Mouse (Mus musculus) adrenal gland, adult 2 months (tissue): ENCODE data around the gene Atoh8. TPM values are rescaled to one million over a fixed set of nuclear protein-coding genes. Genes with fewer than 3 reads are reported as not detected.

Experiments
- polyA plus RNA-seq: library from polyadenylated mRNA; depleted of rRNA; stranded (reverse); fragments of >200 nt; gene quantifications from 2 replicates; pipeline ENCODE4 v1.2.3, GENCODE M21; 2012; rRNA removed
- total RNA-seq, 2 experiments: library from RNA; stranded (reverse); gene quantifications; 2 replicates each; pipeline ENCODE4 v1.2.3; 2021

The Atoh8 gene
- total and polyA plus RNA-seq, 3 experiments, result 2.3 to 5.5 (median 3.1) TPM

Other genes starting within 250 kb of the Atoh8 start
- 100 to 1,000 TPM; 137 to 188 TPM for gene St3gal5, start 138.0 kb downstream of the Atoh8 start, total RNA-seq
- 149 and 235 TPM in 2 replicates for gene St3gal5, start 138.0 kb downstream of the Atoh8 start, polyA plus RNA-seq
- gene Sftpb, start 69.0 kb upstream of the Atoh8 start, total RNA-seq, result not detected
- 0.09 and 0.62 TPM in 2 replicates for gene Sftpb, start 69.0 kb upstream of the Atoh8 start, polyA plus RNA-seq
- gene Usp39, start 109.6 kb upstream of the Atoh8 start, total RNA-seq, result 10 to 100 TPM; 31.2 to 32.4 TPM
- 8.5 and 10.9 TPM in 2 replicates for gene Usp39, start 109.6 kb upstream of the Atoh8 start, polyA plus RNA-seq
- gene 0610030E20Rik, start 111.7 kb upstream of the Atoh8 start, total RNA-seq, result 10 to 100 TPM; 21.0 to 28.4 TPM
- 20.3 and 21.9 TPM in 2 replicates for gene 0610030E20Rik, start 111.7 kb upstream of the Atoh8 start, polyA plus RNA-seq
- 10 to 100 TPM; 22.6 to 25.1 TPM for gene Tmem150a, start 119.9 kb upstream of the Atoh8 start, total RNA-seq
- gene Tmem150a, start 119.9 kb upstream of the Atoh8 start, polyA plus RNA-seq, result 48.8 and 55.2 TPM in 2 replicates
- 100 to 1,000 TPM; 283 to 489 TPM for gene Rnf181, start 131.4 kb upstream of the Atoh8 start, total RNA-seq
- gene Rnf181, start 131.4 kb upstream of the Atoh8 start, polyA plus RNA-seq, result 224 and 444 TPM in 2 replicates
- 10 to 100 TPM; 25.3 to 43.4 TPM for gene Vamp5, start 144.9 kb upstream of the Atoh8 start, total RNA-seq
- 16.4 and 17.4 TPM in 2 replicates for gene Vamp5, start 144.9 kb upstream of the Atoh8 start, polyA plus RNA-seq
- 100 to 1,000 TPM; 130 to 158 TPM for gene Vamp8, start 155.1 kb upstream of the Atoh8 start, total RNA-seq
- gene Vamp8, start 155.1 kb upstream of the Atoh8 start, polyA plus RNA-seq, result 71.8 and 106 TPM in 2 replicates
- 10 to 100 TPM; 47.1 to 68.7 TPM for gene Ggcx, start 178.7 kb upstream of the Atoh8 start, total RNA-seq
- gene Ggcx, start 178.7 kb upstream of the Atoh8 start, polyA plus RNA-seq, result 30.2 and 34.5 TPM in 2 replicates
- gene Mat2a, start 204.0 kb upstream of the Atoh8 start, total RNA-seq, result 100 to 1,000 TPM; 203 to 251 TPM
- 121 and 150 TPM in 2 replicates for gene Mat2a, start 204.0 kb upstream of the Atoh8 start, polyA plus RNA-seq